Mouse (Mus musculus) forebrain, embryonic 11.5 days (tissue): ENCODE data around the gene Cntf. TPM values are rescaled to one million over a fixed set of nuclear protein-coding genes. Genes with fewer than 3 reads are reported as not detected.
"Not testable (repeated sequence)": the region's sequence is repeated elsewhere in the genome, so short reads cannot be mapped to it uniquely, and the experiment has no call there.

ENCODE experiments used
- ATAC-seq: fragments of 200-750 bp; cut with Nextera tagmentation; replicated peaks from 2 replicates; pipeline ENCODE4 v1.8.0; 2017; ENCODE audit warnings: moderate TSS enrichment; ENCODE audit not compliant: low FRiP score
- DNase-seq: peaks from one replicate; pipeline ENCODE4 v3.0.0-alpha.2; 2017; ENCODE audit warnings: low spot score
- H3K27ac ChIP-seq: fragments of 300-500 bp; sonication (generic); 2 replicates; pipeline ENCODE4 v1.5.1; 2014; ENCODE audit warnings: low read depth, low read length
- H3K27me3 ChIP-seq: fragments of 300-500 bp; sonication (generic); 2 replicates; pipeline ENCODE4 v1.6.1; 2014; ENCODE audit warnings: mild to moderate bottlenecking, low read length, mixed read lengths; ENCODE audit not compliant: control insufficient read depth, insufficient read depth
- H3K36me3 ChIP-seq: fragments of 300-500 bp; sonication (generic); 2 replicates; pipeline ENCODE4 v1.6.1; 2014; ENCODE audit warnings: mild to moderate bottlenecking, low read length, moderate library complexity, mixed read lengths; ENCODE audit not compliant: control insufficient read depth, insufficient read depth
- H3K4me1 ChIP-seq: fragments of 300-500 bp; sonication (generic); replicated peaks from 2 replicates; pipeline ENCODE4 v1.6.1; 2014; ENCODE audit warnings: low read length, mixed read lengths; ENCODE audit not compliant: control insufficient read depth, insufficient read depth
- H3K4me2 ChIP-seq: fragments of 300-500 bp; sonication (generic); 2 replicates; pipeline ENCODE4 v1.6.1; 2014; ENCODE audit warnings: low read depth, mild to moderate bottlenecking, low read length, moderate library complexity, mixed read lengths; ENCODE audit not compliant: severe bottlenecking
- H3K4me3 ChIP-seq: fragments of 300-500 bp; sonication (generic); 2 replicates; pipeline ENCODE4 v1.5.1; 2014; ENCODE audit warnings: low read depth, low read length
- H3K9ac ChIP-seq: fragments of 300-500 bp; sonication (generic); 2 replicates; pipeline ENCODE4 v1.6.1; 2014; ENCODE audit warnings: low read length
- H3K9me3 ChIP-seq: fragments of 300-500 bp; sonication (generic); 2 replicates; pipeline ENCODE4 v1.6.1; 2016; ENCODE audit warnings: low read length, mixed read lengths; ENCODE audit not compliant: control insufficient read depth
- WGBS: fragments of 180-500 bp; shearing (Covaris S2); extraction: QIAGEN DNeasy Blood & Tissue Kit; methylation state at CpG from one replicate; pipeline ENCODE4 v1.1.7; 2014; 5-methylcytosine and 5-hydroxymethylcytosine counted together
- polyA plus RNA-seq: library from polyadenylated mRNA; unstranded; fragments of >200 nt; fragmentation: Nextera tagmentation; extraction: Ambion mirVana; gene quantifications from 2 replicates; pipeline ENCODE4 v1.2.1, GENCODE M21; 2014

Cntf gene
- polyA plus RNA-seq, 1 experiment from 2014 or later: 0.80 TPM

DNA sequence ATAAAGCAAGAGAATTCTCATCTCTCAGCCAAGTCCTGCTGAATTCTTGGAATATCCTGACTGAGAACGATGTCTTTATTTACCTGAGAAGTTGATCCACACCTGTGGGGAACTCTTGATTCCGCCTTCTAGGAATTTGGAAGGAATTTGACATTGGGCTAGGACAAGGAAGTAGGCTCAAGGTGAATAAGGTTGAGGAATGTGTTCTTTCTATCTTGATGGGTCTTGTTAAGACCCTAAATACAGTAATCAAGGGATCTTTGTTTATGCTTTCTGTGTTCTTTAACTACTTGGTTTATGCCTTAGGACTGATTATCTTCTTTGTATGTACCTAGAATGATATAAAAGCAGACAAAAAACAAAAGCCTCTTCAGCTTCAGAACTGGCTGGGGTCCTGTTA is 33.5 kb downstream of the Cntf start:
- ATAC-seq: no peak
- Histone ChIP-seq H3K9me3 (no peaks in the 10 kb centered on the region), H3K4me2 (no peak overlapping the region), H3K27ac (no peak overlapping the region), H3K4me3 (no peak overlapping the region), H3K27me3 (no peaks in the 10 kb centered on the region), H3K9ac (no peak overlapping the region), H3K36me3 (no peaks in the 10 kb centered on the region), H3K4me1 (no peaks in the 10 kb centered on the region)
- 99% methylated on average over 2 of the region's 2 CpGs for WGBS
- DNase-seq: no peak

DNA sequence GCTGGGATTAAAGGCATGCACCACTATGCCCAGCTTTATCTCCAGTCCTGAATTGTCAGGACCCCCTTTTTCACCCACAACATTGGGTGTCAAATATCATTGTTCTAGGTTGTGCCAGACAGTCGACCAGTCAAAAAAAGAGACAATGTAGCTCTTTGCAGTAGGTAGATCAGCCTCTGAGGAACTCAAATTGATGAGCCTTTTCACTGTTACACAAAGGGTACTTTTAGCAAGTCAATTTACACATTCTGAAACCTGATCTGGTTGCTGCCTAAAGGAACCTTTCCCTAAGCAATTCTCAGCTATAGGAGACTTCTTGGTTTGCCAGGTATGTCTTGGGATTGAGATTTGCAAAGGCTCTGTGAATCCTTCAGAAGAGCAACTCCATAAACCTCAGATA is 34.4 kb downstream of the Cntf start:
- DNase-seq (no peak), ATAC-seq (no peak)
- no peaks in the 10 kb centered on the region for H3K9me3 ChIP-seq
- H3K4me2 ChIP-seq: no peak overlapping the region
- 62% methylated on average over 1 of the region's 1 CpGs for WGBS
- H3K27ac ChIP-seq: no peak overlapping the region
- no peaks in the 10 kb centered on the region for H3K4me1 ChIP-seq
- H3K4me3 ChIP-seq: no peak overlapping the region
- H3K9ac ChIP-seq: no peak overlapping the region
- no peaks in the 10 kb centered on the region for H3K27me3 ChIP-seq
- H3K36me3 ChIP-seq: no peaks in the 10 kb centered on the region

DNA sequence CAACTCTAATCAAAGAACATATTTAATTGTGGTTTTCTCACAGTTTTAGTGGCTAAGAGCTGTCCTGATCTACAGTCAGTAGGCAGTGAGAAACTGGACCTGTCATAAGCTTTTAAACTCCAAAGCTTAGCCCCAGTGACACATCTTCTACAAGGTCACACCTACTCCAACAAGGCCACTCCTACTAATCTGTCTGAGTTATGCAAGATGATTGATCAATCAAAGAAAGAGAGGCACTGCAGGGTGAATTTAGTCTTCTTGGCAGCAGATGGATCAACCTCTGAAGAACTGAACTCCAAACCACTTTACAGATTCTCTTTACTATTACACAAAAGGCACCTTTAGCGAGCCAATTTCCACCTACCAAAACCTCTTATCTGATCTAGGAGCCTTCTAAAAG is 39.6 kb downstream of the Cntf start:
- Histone ChIP-seq H3K27ac (no peak overlapping the region), H3K4me2 (no peak overlapping the region), H3K9me3 (no peaks in the 10 kb centered on the region), H3K9ac (no peak overlapping the region), H3K4me1 (no peaks in the 10 kb centered on the region), H3K27me3 (no peaks in the 10 kb centered on the region), H3K4me3 (no peak overlapping the region), H3K36me3 (no peaks in the 10 kb centered on the region)
- 73% methylated on average over 1 of the region's 1 CpGs for WGBS
- ATAC-seq (no peak), DNase-seq (no peak)

DNA sequence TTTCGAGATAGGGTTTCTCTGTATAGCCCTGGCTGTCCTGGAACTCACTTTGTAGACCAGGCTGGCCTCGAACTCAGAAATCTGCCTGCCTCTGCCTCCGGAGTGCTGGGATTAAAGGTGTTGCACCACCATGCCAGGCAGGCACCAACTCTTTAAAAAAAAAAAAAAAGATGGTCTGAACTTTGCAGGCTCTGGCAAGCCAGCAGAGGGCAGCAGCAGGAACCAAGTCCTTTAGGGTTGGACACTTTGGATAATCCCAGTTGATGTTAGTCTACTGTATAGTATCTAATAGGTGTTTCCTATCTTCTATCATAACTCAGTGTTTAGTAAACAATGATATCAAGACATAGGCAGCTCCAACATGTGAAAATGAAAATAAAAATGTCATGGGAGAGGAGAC is 43.1 kb downstream of the Cntf start:
- H3K36me3 ChIP-seq: no peaks in the 10 kb centered on the region
- H3K4me3 ChIP-seq: no peak overlapping the region
- ATAC-seq (no peak), DNase-seq (no peak)
- H3K4me1 ChIP-seq: no peaks in the 10 kb centered on the region
- WGBS: 86% methylated on average over 2 of the region's 3 CpGs
- no peaks in the 10 kb centered on the region for H3K27me3 ChIP-seq
- no peak overlapping the region for H3K27ac ChIP-seq
- H3K4me2 ChIP-seq: no peak overlapping the region
- no peaks in the 10 kb centered on the region for H3K9me3 ChIP-seq
- H3K9ac ChIP-seq: no peak overlapping the region

DNA sequence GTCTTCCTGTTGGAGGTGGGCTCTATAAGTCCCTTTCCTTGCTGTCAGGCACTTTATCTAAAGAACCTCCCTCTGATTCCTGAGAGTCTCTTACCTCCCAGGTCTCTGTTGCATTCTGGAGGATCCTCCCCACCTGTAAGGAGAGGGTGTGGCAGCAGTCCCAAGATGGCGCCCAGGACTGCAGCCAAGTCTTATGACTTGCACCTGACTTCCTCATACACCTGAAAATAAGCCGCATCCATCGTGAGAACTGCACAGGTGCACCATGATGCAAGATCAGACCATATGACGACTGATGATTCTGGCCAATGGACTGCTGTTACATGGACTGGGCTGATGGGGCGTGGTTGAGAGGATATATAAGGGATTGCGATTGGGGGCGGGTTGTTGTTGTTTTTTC is 43.8 kb downstream of the Cntf start:
- H3K9ac ChIP-seq, H3K4me2 ChIP-seq, H3K27ac ChIP-seq, DNase-seq, H3K27me3 ChIP-seq, H3K9me3 ChIP-seq, H3K4me3 ChIP-seq, ATAC-seq, H3K4me1 ChIP-seq, H3K36me3 ChIP-seq: not testable (repeated sequence)
- 91% methylated on average over 7 of the region's 7 CpGs for WGBS

DNA sequence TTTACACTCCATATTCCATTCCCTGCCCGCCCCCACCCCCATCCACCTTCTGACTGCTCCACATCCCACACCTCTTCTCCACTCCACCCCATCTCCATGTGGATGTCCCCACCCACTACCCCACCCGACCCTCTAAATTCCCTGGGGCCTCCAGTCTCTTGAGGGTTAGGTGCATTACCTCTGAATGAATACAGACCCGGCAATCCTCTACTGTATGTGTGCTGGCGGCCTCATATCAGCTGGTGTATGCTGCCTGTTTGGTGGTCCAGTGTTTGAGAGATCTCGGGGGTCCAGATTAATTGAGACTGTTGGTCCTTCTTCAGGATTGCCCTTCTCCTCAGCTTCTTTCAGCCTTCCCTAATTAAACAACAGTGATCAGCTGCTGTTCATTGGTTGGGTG is 44.5 kb downstream of the Cntf start:
- DNase-seq, H3K9me3 ChIP-seq, H3K36me3 ChIP-seq, H3K9ac ChIP-seq, H3K27ac ChIP-seq, ATAC-seq, H3K4me1 ChIP-seq, H3K27me3 ChIP-seq, H3K4me3 ChIP-seq, H3K4me2 ChIP-seq: not testable (repeated sequence)
- 85% methylated on average over 5 of the region's 5 CpGs for WGBS

DNA sequence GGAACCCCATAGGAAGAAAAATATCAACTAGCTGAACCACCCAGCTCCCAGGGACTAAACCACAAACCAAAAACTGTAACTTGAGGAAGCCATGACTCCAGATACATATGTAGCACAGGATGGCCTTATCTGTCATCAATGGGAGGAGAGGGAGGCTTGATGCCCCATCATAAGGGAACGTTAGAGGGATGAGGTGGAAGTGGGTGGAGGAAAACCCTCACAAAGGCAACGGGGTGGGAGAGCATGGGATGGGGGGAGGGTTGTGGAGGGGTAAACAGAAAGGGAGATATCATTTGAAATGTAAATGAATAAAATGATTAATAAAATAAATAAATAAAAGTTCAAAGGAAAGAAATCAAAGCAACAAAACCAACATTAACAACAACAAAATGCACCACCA is 45.0 kb downstream of the Cntf start:
- Histone ChIP-seq H3K9me3 (no peaks in the 10 kb centered on the region), H3K4me1 (no peaks in the 10 kb centered on the region), H3K9ac (no peak overlapping the region), H3K4me3 (no peak overlapping the region), H3K36me3 (no peaks in the 10 kb centered on the region), H3K27me3 (no peaks in the 10 kb centered on the region), H3K27ac (no peak overlapping the region), H3K4me2 (no peak overlapping the region)
- DNase-seq (no peak), ATAC-seq (no peak)
- WGBS: 77% methylated on average over 2 of the region's 2 CpGs

DNA sequence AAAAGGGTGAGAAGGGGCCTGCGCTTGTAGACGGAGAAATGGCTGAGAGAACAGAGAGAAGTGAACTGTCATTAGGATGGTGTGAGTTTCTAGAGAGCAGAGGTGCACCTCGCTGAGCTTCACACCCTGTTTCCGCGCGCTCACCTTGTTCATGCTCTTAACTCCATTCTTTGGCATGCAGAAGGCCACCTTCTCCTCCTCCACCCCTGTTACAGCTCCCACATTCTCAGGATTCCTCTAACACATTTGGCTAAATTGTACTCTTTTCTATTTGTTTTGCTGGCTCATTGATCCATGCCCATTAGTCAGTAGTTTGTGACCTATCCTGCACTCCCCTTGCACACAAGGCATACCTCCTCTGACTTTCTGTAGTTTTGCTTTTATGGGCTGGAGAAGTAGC is 46.2 kb downstream of the Cntf start:
- H3K4me3 ChIP-seq: no peak overlapping the region
- no peak overlapping the region for H3K4me2 ChIP-seq
- 86% methylated on average over 6 of the region's 6 CpGs for WGBS
- ATAC-seq (no peak), DNase-seq (no peak)
- H3K9ac ChIP-seq: no peak overlapping the region
- no peaks in the 10 kb centered on the region for H3K27me3 ChIP-seq
- H3K4me1 ChIP-seq: no peaks in the 10 kb centered on the region
- H3K36me3 ChIP-seq: no peaks in the 10 kb centered on the region
- no peaks in the 10 kb centered on the region for H3K9me3 ChIP-seq
- H3K27ac ChIP-seq: no peak overlapping the region
